Mouse (Mus musculus) cortical plate, adult 2 months (tissue): ENCODE results near the gene Cpne4.

Experiments used
- CTCF ChIP-seq: fragments of 200-500 bp; IDR thresholded peaks from 2 replicates; pipeline ENCODE4 v1.5.1; 2011; ENCODE audit warnings: mild to moderate bottlenecking, control low read depth, low read length; ENCODE audit not compliant: insufficient read depth; ENCODE audit errors: extremely low read depth
- POLR2A ChIP-seq: fragments of 200-500 bp; IDR thresholded peaks from 2 replicates; pipeline ENCODE4 v1.6.1; 2011; ENCODE audit warnings: mild to moderate bottlenecking, low read length, control low read depth; ENCODE audit not compliant: insufficient read depth; ENCODE audit errors: extremely low read depth

- TF ChIP-seq POLR2A (no peak), CTCF (no peak)
These were observed 31.9 kb upstream of the Cpne4 start for GRCm38 (mm10) chr9:104515187-104515586.
